Mouse (Mus musculus): ENCODE results near the gene Gm37240. TPM values are rescaled to one million over a fixed set of nuclear protein-coding genes. Genes with fewer than 3 reads are reported as not detected.

Gene Gm37240
- polyA plus RNA-seq, 1 experiment, result 1.0 TPM

- 26% methylated on average over 1 of the region's 1 CpGs for WGBS
- no peak overlapping the region for H3K4me3 ChIP-seq (replicated peaks; ENCODE audit: control insufficient read depth, low read depth, low read length)
- H3K4me1 ChIP-seq (ENCODE audit: control insufficient read depth, insufficient read depth, low read length), result peaks cover 1% of the 10 kb centered on the region
- no peak for TF ChIP-seq POLR2A (IDR thresholded peaks at IDR 0.05; ENCODE audit: borderline replicate concordance, control insufficient read depth, low read depth, low read length)
- no peak for TF ChIP-seq CTCF (IDR thresholded peaks at IDR 0.05; ENCODE audit: control insufficient read depth, insufficient read depth, low read length)
- H3K27ac ChIP-seq (ENCODE audit: control insufficient read depth, insufficient read depth, low read depth, low read length, poor library complexity), result no peak overlapping the region
Observed at GRCm38 (mm10) chr3:84923256-84923655, 964.1 kb downstream of the Gm37240 start.

- TF ChIP-seq CTCF (IDR thresholded peaks at IDR 0.05; ENCODE audit: control insufficient read depth, insufficient read depth, low read length) (no peak), POLR2A (IDR thresholded peaks at IDR 0.05; ENCODE audit: borderline replicate concordance, control insufficient read depth, low read depth, low read length) (no peak)
- H3K4me1 ChIP-seq (ENCODE audit: control insufficient read depth, insufficient read depth, low read length), result peaks cover 1% of the 10 kb centered on the region
- H3K27ac ChIP-seq (ENCODE audit: control insufficient read depth, insufficient read depth, low read depth, low read length, poor library complexity), result no peak overlapping the region
- H3K4me3 ChIP-seq (replicated peaks; ENCODE audit: control insufficient read depth, low read depth, low read length), result no peak overlapping the region
- WGBS, result 41% methylated on average over 6 of the region's 6 CpGs
Observed at GRCm38 (mm10) chr3:84921704-84922420, 965.5 kb downstream of the Gm37240 start.

DNA sequence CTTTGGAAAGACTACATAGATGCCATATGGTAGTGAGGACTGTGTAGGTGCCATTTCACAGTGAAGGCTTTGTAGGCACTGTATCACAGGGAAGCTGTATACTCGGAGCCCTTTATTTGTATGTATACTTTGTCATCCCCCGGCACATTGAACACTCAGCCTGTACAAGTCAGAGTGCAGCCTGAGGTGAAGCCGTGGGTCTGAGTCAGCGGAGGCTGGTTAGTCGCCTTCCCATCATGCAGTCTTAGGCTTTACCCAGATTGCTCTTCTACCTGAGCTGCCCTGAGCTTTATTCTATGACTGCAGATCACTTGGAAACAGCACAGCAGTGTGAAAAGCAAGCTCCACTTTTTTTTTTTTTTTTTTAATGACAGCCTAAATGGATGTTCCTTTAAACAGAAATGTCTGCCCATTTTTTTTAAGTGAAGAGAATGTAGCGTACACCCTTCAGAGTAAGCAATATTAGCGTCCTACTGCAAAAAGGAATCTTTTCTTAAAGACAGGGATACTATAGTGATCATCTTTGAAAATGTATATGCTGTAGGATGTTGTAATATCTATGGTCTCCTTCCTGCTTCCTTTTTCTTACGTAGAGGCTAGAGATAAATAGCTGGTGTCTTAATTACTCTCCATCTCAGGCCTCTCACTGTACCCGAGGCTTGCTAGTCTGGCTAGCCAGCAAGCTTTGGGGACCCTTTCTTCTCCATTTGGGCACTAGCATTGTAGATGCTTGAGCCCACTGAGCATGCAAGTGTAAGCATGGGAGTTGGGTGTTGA lies 969.2 kb downstream of the Gm37240 start:
- 68% methylated on average over 9 of the region's 9 CpGs for WGBS
- Histone ChIP-seq H3K4me3 (replicated peaks; ENCODE audit: control insufficient read depth, low read depth, low read length) (no peak overlapping the region), H3K27ac (ENCODE audit: control insufficient read depth, insufficient read depth, low read depth, low read length, poor library complexity) (no peak overlapping the region), H3K4me1 (ENCODE audit: control insufficient read depth, insufficient read depth, low read length) (peaks cover 1% of the 10 kb centered on the region)
- no peak for TF ChIP-seq CTCF (IDR thresholded peaks at IDR 0.05; ENCODE audit: control insufficient read depth, insufficient read depth, low read length)
- no peak for TF ChIP-seq POLR2A (IDR thresholded peaks at IDR 0.05; ENCODE audit: borderline replicate concordance, control insufficient read depth, low read depth, low read length)

DNA sequence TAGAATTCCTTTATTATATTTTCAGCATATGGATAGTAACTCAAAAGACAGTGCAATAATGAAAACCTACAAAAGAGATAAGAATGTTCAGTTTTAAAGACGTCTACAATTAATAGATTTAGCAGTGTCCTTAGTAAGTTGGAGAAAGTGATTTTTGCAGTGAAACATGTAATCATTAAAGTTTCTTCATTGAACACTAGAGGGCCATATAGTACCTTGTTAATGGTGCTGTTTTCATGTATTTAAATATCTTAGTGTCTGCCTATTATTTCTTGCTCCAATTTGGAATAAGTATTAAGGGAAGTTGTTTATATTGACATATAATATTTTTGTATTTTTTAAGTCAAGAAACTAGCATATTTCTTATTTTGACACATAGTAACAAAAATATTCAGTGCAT lies 973.0 kb downstream of the Gm37240 start:
- H3K27ac ChIP-seq (ENCODE audit: control insufficient read depth, insufficient read depth, low read depth, low read length, poor library complexity), result no peak overlapping the region
- no peak for TF ChIP-seq CTCF (IDR thresholded peaks at IDR 0.05; ENCODE audit: control insufficient read depth, insufficient read depth, low read length)
- no peak for TF ChIP-seq POLR2A (IDR thresholded peaks at IDR 0.05; ENCODE audit: borderline replicate concordance, control insufficient read depth, low read depth, low read length)
- H3K4me1 ChIP-seq (ENCODE audit: control insufficient read depth, insufficient read depth, low read length), result no peaks in the 10 kb centered on the region
- H3K4me3 ChIP-seq (replicated peaks; ENCODE audit: control insufficient read depth, low read depth, low read length), result no peak overlapping the region
- WGBS, result 32% methylated on average over 1 of the region's 1 CpGs

DNA sequence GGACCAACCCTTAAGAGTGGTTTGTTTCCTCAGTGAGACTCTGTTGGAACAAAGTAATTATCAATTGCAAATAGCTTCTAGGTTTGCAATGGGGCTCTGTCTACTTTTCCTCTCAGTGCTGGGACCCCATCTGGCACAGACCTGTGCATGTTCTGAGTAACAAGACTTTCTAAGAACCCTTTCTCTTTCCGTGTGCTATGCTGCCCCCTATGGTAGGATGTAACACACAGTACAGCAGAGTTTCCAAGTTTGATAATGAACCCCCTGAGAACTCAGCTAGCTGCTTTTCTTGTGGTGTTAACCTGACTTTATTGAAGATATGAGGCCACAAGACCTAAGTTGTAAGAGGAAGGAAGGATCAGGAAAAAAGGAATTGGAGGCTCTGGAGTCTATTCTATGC lies 980.8 kb downstream of the Gm37240 start:
- Histone ChIP-seq H3K27ac (ENCODE audit: control insufficient read depth, insufficient read depth, low read depth, low read length, poor library complexity) (no peak overlapping the region), H3K4me3 (replicated peaks; ENCODE audit: control insufficient read depth, low read depth, low read length) (no peak overlapping the region), H3K4me1 (ENCODE audit: control insufficient read depth, insufficient read depth, low read length) (no peaks in the 10 kb centered on the region)
- TF ChIP-seq CTCF (IDR thresholded peaks at IDR 0.05; ENCODE audit: control insufficient read depth, insufficient read depth, low read length) (no peak), POLR2A (IDR thresholded peaks at IDR 0.05; ENCODE audit: borderline replicate concordance, control insufficient read depth, low read depth, low read length) (no peak)
- WGBS, result 15% methylated on average over 1 of the region's 1 CpGs

DNA sequence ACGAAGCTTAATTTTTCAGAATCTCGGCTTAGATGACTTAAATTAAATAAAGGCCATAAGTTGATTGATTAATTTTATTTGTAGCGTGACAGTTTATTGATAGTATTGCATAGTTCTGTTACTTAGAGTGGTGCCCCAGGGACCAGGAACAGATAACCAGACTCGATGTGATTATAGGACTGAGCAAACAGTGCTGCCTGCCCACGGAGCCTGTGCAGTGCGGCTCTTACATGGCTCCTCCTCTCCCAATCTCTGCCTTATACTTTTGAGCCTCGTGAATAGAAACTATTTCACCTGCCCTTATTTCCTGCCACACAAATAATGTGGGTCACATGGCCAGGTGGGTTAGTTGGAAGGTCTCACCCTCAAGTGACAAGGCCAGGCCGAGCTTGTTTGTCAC lies 989.4 kb downstream of the Gm37240 start:
- no peak for TF ChIP-seq POLR2A (IDR thresholded peaks at IDR 0.05; ENCODE audit: borderline replicate concordance, control insufficient read depth, low read depth, low read length)
- no peak for TF ChIP-seq CTCF (IDR thresholded peaks at IDR 0.05; ENCODE audit: control insufficient read depth, insufficient read depth, low read length)
- no peak overlapping the region for H3K27ac ChIP-seq (ENCODE audit: control insufficient read depth, insufficient read depth, low read depth, low read length, poor library complexity)
- 84% methylated on average over 8 of the region's 8 CpGs for WGBS
- H3K4me1 ChIP-seq (ENCODE audit: control insufficient read depth, insufficient read depth, low read length), result no peaks in the 10 kb centered on the region; the same call in 1 of the 2 replicates
- H3K4me3 ChIP-seq (replicated peaks; ENCODE audit: control insufficient read depth, low read depth, low read length), result no peak overlapping the region

GRCm38 (mm10) chr3:84890983-84891382 lies 996.3 kb downstream of the Gm37240 start:
- H3K4me3 ChIP-seq (replicated peaks; ENCODE audit: control insufficient read depth, low read depth, low read length), result no peak overlapping the region
- WGBS, result 89% methylated on average over 5 of the region's 5 CpGs
- H3K4me1 ChIP-seq (ENCODE audit: control insufficient read depth, insufficient read depth, low read length), result no peaks in the 10 kb centered on the region; the same call in 1 of the 2 replicates
- TF ChIP-seq CTCF (IDR thresholded peaks at IDR 0.05; ENCODE audit: control insufficient read depth, insufficient read depth, low read length) (no peak), POLR2A (IDR thresholded peaks at IDR 0.05; ENCODE audit: borderline replicate concordance, control insufficient read depth, low read depth, low read length) (no peak)
- H3K27ac ChIP-seq (ENCODE audit: control insufficient read depth, insufficient read depth, low read depth, low read length, poor library complexity), result no peak overlapping the region

DNA sequence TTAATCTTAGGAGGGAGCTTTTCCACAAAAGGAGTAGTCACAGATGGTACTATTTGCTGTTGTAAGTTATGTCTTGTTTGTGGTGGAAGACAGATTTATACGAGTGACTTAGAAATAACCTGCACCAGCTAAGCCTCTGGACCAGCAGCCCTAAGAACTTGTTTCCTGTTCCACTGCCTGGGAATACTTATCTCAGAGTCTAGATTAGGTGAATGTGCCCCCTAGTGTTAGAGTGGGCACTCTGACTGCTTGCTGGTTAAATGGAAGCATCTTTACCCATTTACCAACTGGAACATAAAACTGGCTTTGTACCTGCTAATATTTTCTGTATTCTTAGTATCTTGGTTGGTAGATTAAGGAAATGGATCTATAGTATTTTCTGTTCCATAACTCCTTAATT lies 997.7 kb downstream of the Gm37240 start:
- H3K4me1 ChIP-seq (ENCODE audit: control insufficient read depth, insufficient read depth, low read length), result no peaks in the 10 kb centered on the region; the same call in 1 of the 2 replicates
- H3K4me3 ChIP-seq (replicated peaks; ENCODE audit: control insufficient read depth, low read depth, low read length), result no peak overlapping the region
- no peak overlapping the region for H3K27ac ChIP-seq (ENCODE audit: control insufficient read depth, insufficient read depth, low read depth, low read length, poor library complexity)
- TF ChIP-seq CTCF (IDR thresholded peaks at IDR 0.05; ENCODE audit: control insufficient read depth, insufficient read depth, low read length) (no peak), POLR2A (IDR thresholded peaks at IDR 0.05; ENCODE audit: borderline replicate concordance, control insufficient read depth, low read depth, low read length) (no peak)
- WGBS, result 37% methylated on average over 1 of the region's 1 CpGs
